Mouse (Mus musculus) forebrain, embryonic 14.5 days (tissue): ENCODE data around the gene Dnajb3. TPM values are rescaled to one million over a fixed set of nuclear protein-coding genes. Genes with fewer than 3 reads are reported as not detected.
A peak's percentile ranks its signal among the peaks of the same experiment; 100 is the strongest.

Experiments used
- ATAC-seq: fragments of 200-750 bp; cut with Nextera tagmentation; 2 replicates; pipeline ENCODE4 v1.8.0; 2017; ENCODE audit warnings: mild to moderate bottlenecking, moderate library complexity
- DNase-seq: peaks from one replicate; pipeline ENCODE4 v3.0.0-alpha.2; 2015; ENCODE audit warnings: low spot score
- H3K27ac ChIP-seq: fragments of 300-500 bp; sonication (generic); 2 replicates; pipeline ENCODE4 v1.5.1; 2014; ENCODE audit warnings: low read depth, mild to moderate bottlenecking, control low read depth, low read length, moderate library complexity
- H3K27me3 ChIP-seq: fragments of 300-500 bp; sonication (generic); replicated peaks from 2 replicates; pipeline ENCODE4 v1.6.1; 2014; ENCODE audit warnings: low read length, control low read depth, mixed read lengths; ENCODE audit not compliant: control insufficient read depth, insufficient read depth
- H3K36me3 ChIP-seq: fragments of 300-500 bp; sonication (generic); 2 replicates; pipeline ENCODE4 v1.6.1; 2014; ENCODE audit warnings: low read length, control low read depth; ENCODE audit not compliant: control insufficient read depth, insufficient read depth
- H3K4me1 ChIP-seq: fragments of 300-500 bp; sonication (generic); 2 replicates; pipeline ENCODE4 v1.6.1; 2014; ENCODE audit warnings: antibody characterized with exemption, low read length, control low read depth; ENCODE audit not compliant: control insufficient read depth, insufficient read depth
- H3K4me2 ChIP-seq: fragments of 300-500 bp; sonication (generic); 2 replicates; pipeline ENCODE4 v1.6.1; 2014; ENCODE audit warnings: mild to moderate bottlenecking, control low read depth, low read length
- H3K4me3 ChIP-seq: fragments of 300-500 bp; sonication (generic); 2 replicates; pipeline ENCODE4 v1.5.1; 2014; ENCODE audit warnings: low read depth, low read length, control low read depth
- H3K9ac ChIP-seq: fragments of 300-500 bp; sonication (generic); 2 replicates; pipeline ENCODE4 v1.6.1; 2014; ENCODE audit warnings: mild to moderate bottlenecking, low read length, control low read depth, moderate library complexity
- H3K9me3 ChIP-seq: fragments of 300-500 bp; sonication (generic); replicated peaks from 2 replicates; pipeline ENCODE4 v1.6.1; 2016; ENCODE audit warnings: low read length, control low read depth, mixed read lengths; ENCODE audit not compliant: control insufficient read depth
- WGBS: fragments of 180-500 bp; shearing (Covaris S2); extraction: QIAGEN DNeasy Blood & Tissue Kit; methylation state at CpG from one replicate; pipeline ENCODE4 v1.1.7; 2014; 5-methylcytosine and 5-hydroxymethylcytosine counted together
- polyA plus RNA-seq: library from polyadenylated mRNA; unstranded; fragments of >200 nt; fragmentation: Nextera tagmentation; extraction: Ambion mirVana; gene quantifications from 2 replicates; pipeline ENCODE4 v1.2.1, GENCODE M21; 2014

Gene Dnajb3
- polyA plus RNA-seq: 11.8 and 14.4 TPM in 2 replicates

GRCm38 (mm10) chr1:88205294-88205922, at the start of gene Dnajb3:
Gene Dnajb3 (minus strand): TSS chr1:88205782.
- Histone ChIP-seq H3K9ac (peak within 1 kb of the TSS; percentile 70), H3K4me3 (peak within 1 kb of the TSS; percentile 35), H3K4me1 (no peaks in the 10 kb centered on the region), H3K9me3 (peaks cover 9% of the 10 kb centered on the region; the same call in 1 of the 2 replicates), H3K4me2 (peak within 1 kb of the TSS; percentile 59), H3K27ac (peak within 1 kb of the TSS; percentile 10; the same call in 1 of the 2 replicates), H3K27me3 (no peaks in the 10 kb centered on the region), H3K36me3 (no peaks in the 10 kb centered on the region)
- peak; percentile 95 for DNase-seq
- peak; percentile 100 for ATAC-seq
- 7% methylated on average over 62 of the region's 62 CpGs for WGBS

GRCm38 (mm10) chr1:88254793-88255465, 49.3 kb upstream of the Dnajb3 start:
- no peak overlapping the region for H3K27ac ChIP-seq
- H3K36me3 ChIP-seq: peaks cover 8% of the 10 kb centered on the region
- ATAC-seq (no peak), DNase-seq (no peak)
- WGBS: 90% methylated on average over 12 of the region's 12 CpGs
- H3K4me2 ChIP-seq: no peak overlapping the region
- no peak overlapping the region for H3K4me3 ChIP-seq
- no peaks in the 10 kb centered on the region for H3K27me3 ChIP-seq
- H3K4me1 ChIP-seq: no peaks in the 10 kb centered on the region
- no peak overlapping the region for H3K9ac ChIP-seq
- peaks cover 71% of the 10 kb centered on the region for H3K9me3 ChIP-seq

- ATAC-seq: no peak
- no peak overlapping the region for H3K27ac ChIP-seq
Measured at GRCm38 (mm10) chr1:88253540-88253939, 48.0 kb upstream of the Dnajb3 start.

GRCm38 (mm10) chr1:88253106-88253505, 47.5 kb upstream of the Dnajb3 start:
- ATAC-seq: no peak
- WGBS: 76% methylated on average over 8 of the region's 8 CpGs

More at GRCm38 (mm10) chr1:88253540-88253939, 48.0 kb upstream of the Dnajb3 start:
- no peak for DNase-seq
- Histone ChIP-seq H3K4me3 (no peak overlapping the region), H3K4me1 (no peaks in the 10 kb centered on the region), H3K9me3 (peaks cover 85% of the 10 kb centered on the region), H3K36me3 (no peaks in the 10 kb centered on the region), H3K9ac (no peak overlapping the region), H3K4me2 (no peak overlapping the region), H3K27me3 (no peaks in the 10 kb centered on the region)
- WGBS: 71% methylated on average over 6 of the region's 6 CpGs

GRCm38 (mm10) chr1:88250023-88250422, 44.4 kb upstream of the Dnajb3 start:
- Histone ChIP-seq H3K36me3 (no peaks in the 10 kb centered on the region), H3K9ac (no peak overlapping the region)

More at GRCm38 (mm10) chr1:88253106-88253505, 47.5 kb upstream of the Dnajb3 start:
- H3K9ac ChIP-seq: no peak overlapping the region
- H3K9me3 ChIP-seq: peaks cover 89% of the 10 kb centered on the region
- H3K27me3 ChIP-seq: no peaks in the 10 kb centered on the region
- no peak overlapping the region for H3K27ac ChIP-seq
- no peak for DNase-seq
- no peak overlapping the region for H3K4me2 ChIP-seq
- no peaks in the 10 kb centered on the region for H3K4me1 ChIP-seq
- no peak overlapping the region for H3K4me3 ChIP-seq
- no peaks in the 10 kb centered on the region for H3K36me3 ChIP-seq

GRCm38 (mm10) chr1:88249596-88249995, 44.0 kb upstream of the Dnajb3 start:
- no peak for ATAC-seq

More at GRCm38 (mm10) chr1:88250023-88250422, 44.4 kb upstream of the Dnajb3 start:
- Histone ChIP-seq H3K4me3 (no peak overlapping the region), H3K27me3 (no peaks in the 10 kb centered on the region), H3K9me3 (peaks cover 90% of the 10 kb centered on the region), H3K27ac (no peak overlapping the region), H3K4me1 (no peaks in the 10 kb centered on the region), H3K4me2 (no peak overlapping the region)
- DNase-seq: no peak
- WGBS: 83% methylated on average over 5 of the region's 5 CpGs
- no peak for ATAC-seq

GRCm38 (mm10) chr1:88248658-88249057, 43.1 kb upstream of the Dnajb3 start:
- Histone ChIP-seq H3K27me3 (no peaks in the 10 kb centered on the region), H3K36me3 (no peaks in the 10 kb centered on the region), H3K27ac (no peak overlapping the region), H3K4me1 (no peaks in the 10 kb centered on the region), H3K9me3 (peaks cover 93% of the 10 kb centered on the region), H3K4me2 (no peak overlapping the region), H3K4me3 (no peak overlapping the region), H3K9ac (no peak overlapping the region)
- DNase-seq: no peak
- 68% methylated on average over 4 of the region's 4 CpGs for WGBS
- ATAC-seq: no peak

More at GRCm38 (mm10) chr1:88249596-88249995, 44.0 kb upstream of the Dnajb3 start:
- H3K36me3 ChIP-seq: no peaks in the 10 kb centered on the region
- no peak overlapping the region for H3K27ac ChIP-seq
- no peak overlapping the region for H3K4me2 ChIP-seq
- H3K9me3 ChIP-seq: peaks cover 90% of the 10 kb centered on the region
- WGBS: 80% methylated on average over 7 of the region's 7 CpGs
- H3K4me1 ChIP-seq: no peaks in the 10 kb centered on the region
- no peak overlapping the region for H3K4me3 ChIP-seq
- DNase-seq: no peak
- H3K9ac ChIP-seq: no peak overlapping the region
- no peaks in the 10 kb centered on the region for H3K27me3 ChIP-seq

GRCm38 (mm10) chr1:88247660-88248059, 42.1 kb upstream of the Dnajb3 start:
- Histone ChIP-seq H3K36me3 (no peaks in the 10 kb centered on the region), H3K27ac (no peak overlapping the region), H3K9ac (no peak overlapping the region), H3K9me3 (peaks cover 92% of the 10 kb centered on the region), H3K4me1 (no peaks in the 10 kb centered on the region), H3K27me3 (no peaks in the 10 kb centered on the region), H3K4me2 (no peak overlapping the region), H3K4me3 (no peak overlapping the region)
- no peak for ATAC-seq
- no peak for DNase-seq
- 49% methylated on average over 2 of the region's 2 CpGs for WGBS

GRCm38 (mm10) chr1:88246386-88246785, 40.8 kb upstream of the Dnajb3 start:
- no peaks in the 10 kb centered on the region for H3K4me1 ChIP-seq
- DNase-seq: no peak
- no peak for ATAC-seq
- H3K4me3 ChIP-seq: no peak overlapping the region
- no peak overlapping the region for H3K27ac ChIP-seq
- H3K27me3 ChIP-seq: no peaks in the 10 kb centered on the region
- H3K4me2 ChIP-seq: no peak overlapping the region
- WGBS: 46% methylated on average over 6 of the region's 6 CpGs
- H3K9ac ChIP-seq: no peak overlapping the region
- peaks cover 95% of the 10 kb centered on the region for H3K9me3 ChIP-seq
- no peaks in the 10 kb centered on the region for H3K36me3 ChIP-seq
